In the genomic region with DNA sequence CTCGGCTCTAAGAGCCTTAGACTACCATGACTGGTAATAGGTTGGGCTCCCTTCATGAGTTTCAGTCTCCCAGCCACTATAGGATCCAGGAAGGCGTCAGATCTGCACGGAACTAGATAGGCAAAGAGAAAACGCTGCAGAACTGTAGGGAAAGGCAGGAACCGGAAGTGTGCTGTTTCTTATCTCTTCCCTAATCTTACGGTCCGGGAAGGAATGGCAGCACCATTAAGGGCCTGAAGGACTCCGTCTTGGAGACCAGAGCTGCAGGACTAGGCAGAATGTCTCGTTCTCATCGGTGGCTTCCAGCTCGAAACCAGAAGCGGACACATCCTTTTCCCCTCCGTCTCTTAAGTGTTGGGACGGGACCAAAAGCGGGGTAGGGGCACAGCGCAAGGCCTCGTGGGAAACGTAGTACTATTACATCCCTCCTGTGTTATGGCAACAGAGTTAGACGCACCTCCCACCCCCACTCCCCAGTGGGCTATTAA, we compare ENCODE assay signal across 8 mouse cellular contexts. TPM values are rescaled to one million over a fixed set of nuclear protein-coding genes. Genes with fewer than 3 reads are reported as not detected.
A peak's percentile ranks its signal among the peaks of the same experiment; 100 is the strongest.
DNase-seq lines count a peak whose midpoint lies in the region; ATAC-seq and TF ChIP-seq lines count a peak whose summit lies in the region.

No protein-coding gene starts in this region.

- peak; percentile 65; the same call in 1 of the 2 replicates for TF ChIP-seq POLR2A in testis, adult 2 months (IDR thresholded peaks at IDR 0.05; ENCODE audit: control insufficient read depth, low read depth, low read length)

- TF ChIP-seq CTCF in forebrain, postnatal 0 days (IDR thresholded peaks at IDR 0.05; ENCODE audit: low read depth), result no peak
- no peak for TF ChIP-seq CTCF in lung, embryonic 14.5 days (IDR thresholded peaks at IDR 0.05; ENCODE audit: low read depth)
- TF ChIP-seq CTCF in testis, adult 2 months (IDR thresholded peaks at IDR 0.05; ENCODE audit: control insufficient read depth, insufficient read depth, insufficient replicate concordance, low read depth, low read length), result no peak

- peak overlapping the region; percentile 84 to 89 for H3K4me3 ChIP-seq in ES-E14 (ENCODE audit: insufficient read depth in 1 of 2, low read depth in 1 of 2, low read length in 2 of 2, poor library complexity in 1 of 2, severe bottlenecking in 1 of 2)
- peak overlapping the region; percentile 44 for H3K4me3 ChIP-seq in forebrain, postnatal 0 days (ENCODE audit: low read depth, low read length)
- H3K4me3 ChIP-seq in lung, embryonic 14.5 days (ENCODE audit: low read depth, low read length), result peak overlapping the region; percentile 38
- H3K4me3 ChIP-seq in testis, adult 2 months (ENCODE audit: control insufficient read depth, low read depth, low read length), result peak overlapping the region; percentile 95

- H3K36me3 ChIP-seq in ES-E14 (ENCODE audit: control insufficient read depth, insufficient read depth, low read length, poor library complexity, severe bottlenecking), result peaks cover 19% of the 10 kb centered on the region
- peaks cover 36% of the 10 kb centered on the region for H3K36me3 ChIP-seq in forebrain, postnatal 0 days (ENCODE audit: insufficient read depth)
- H3K36me3 ChIP-seq in lung, embryonic 14.5 days (ENCODE audit: insufficient read depth), result peaks cover 40% of the 10 kb centered on the region
- no peaks in the 10 kb centered on the region for H3K36me3 ChIP-seq in testis, adult 2 months (ENCODE audit: control insufficient read depth, insufficient read depth, low read length)

- peak overlapping the region; percentile 89 for H3K9ac ChIP-seq in ES-E14 (ENCODE audit: insufficient read depth, low read depth, low read length, poor library complexity, severe bottlenecking)
- peak overlapping the region; percentile 62 for H3K9ac ChIP-seq in forebrain, postnatal 0 days
- H3K9ac ChIP-seq in lung, embryonic 14.5 days, result peak overlapping the region; percentile 58

- H3K9me3 ChIP-seq in ES-E14 (ENCODE audit: control insufficient read depth, insufficient read depth, low read depth, low read length), result no peaks in the 10 kb centered on the region
- H3K9me3 ChIP-seq in forebrain, postnatal 0 days (ENCODE audit: low read length), result no peaks in the 10 kb centered on the region
- H3K9me3 ChIP-seq in lung, embryonic 14.5 days (ENCODE audit: low read depth, low read length), result no peaks in the 10 kb centered on the region

- in situ Hi-C loops in ES-E14 (cut with MboI; ENCODE audit: low sequenced_read_pairs in 2 of 2, unreplicated experiment in 2 of 2), result no loop called here

- H3K27me3 ChIP-seq in forebrain, postnatal 0 days (ENCODE audit: insufficient read depth, low read length), result no peaks in the 10 kb centered on the region
- H3K27me3 ChIP-seq in lung, embryonic 14.5 days (ENCODE audit: insufficient read depth, low read length), result no peaks in the 10 kb centered on the region
- no peaks in the 10 kb centered on the region for H3K27me3 ChIP-seq in testis, adult 2 months (ENCODE audit: control insufficient read depth, insufficient read depth, low read length)

- peak; percentile 92 for ATAC-seq in forebrain, postnatal 0 days
- ATAC-seq in lung, embryonic 14.5 days (ENCODE audit: insufficient read depth), result peak; percentile 87
- ATAC-seq in neutrophil, adult 5-6 weeks (ENCODE audit: extremely low read depth, insufficient number of reproducible peaks, low FRiP score, poor library complexity, severe bottlenecking), result peak; percentile 25; the same call in 1 of the 2 replicates

- no peak for DNase-seq in ES-E14 (ENCODE audit: low read depth, low spot score)
- peak; percentile 68 to 70 for DNase-seq in cerebellum, adult 18-20 months
- peak; percentile 89 for DNase-seq in forebrain, postnatal 0 days
- peak; percentile 59 for DNase-seq in heart, postnatal 4 days
- peak; percentile 64 to 78 for DNase-seq in layer of hippocampus, adult 18-20 months (ENCODE audit: low spot score in 2 of 2)
- DNase-seq in lung, embryonic 14.5 days, result peak; percentile 82

- WGBS in forebrain, postnatal 0 days, result 11% methylated on average over 19 of the region's 19 CpGs
- 10% methylated on average over 19 of the region's 19 CpGs for WGBS in lung, embryonic 14.5 days

- H3K4me1 ChIP-seq in ES-E14 (ENCODE audit: control insufficient read depth in 2 of 2, insufficient read depth in 2 of 2, low read length in 2 of 2, poor library complexity in 1 of 2), result peaks cover 0 to 2% of the 10 kb centered on the region in 2 experiments; a peak in 1 of 4 replicates
- peaks cover 6% of the 10 kb centered on the region for H3K4me1 ChIP-seq in forebrain, postnatal 0 days (ENCODE audit: insufficient read depth)
- H3K4me1 ChIP-seq in lung, embryonic 14.5 days (ENCODE audit: insufficient read depth), result no peaks in the 10 kb centered on the region
- H3K4me1 ChIP-seq in testis, adult 2 months (ENCODE audit: control insufficient read depth, insufficient read depth, low read length), result peaks cover 4% of the 10 kb centered on the region

- peak overlapping the region; percentile 85 for H3K27ac ChIP-seq in ES-E14 (ENCODE audit: insufficient read depth, low read depth, low read length, poor library complexity, severe bottlenecking)
- peak overlapping the region; percentile 93 for H3K27ac ChIP-seq in forebrain, postnatal 0 days (ENCODE audit: low read depth, low read length)
- peak overlapping the region; percentile 89 for H3K27ac ChIP-seq in lung, embryonic 14.5 days (ENCODE audit: low read depth)
- peak overlapping the region; percentile 91 for H3K27ac ChIP-seq in testis, adult 2 months (ENCODE audit: control insufficient read depth, insufficient read depth, low read depth, low read length)

- peak overlapping the region; percentile 54 for H3K4me2 ChIP-seq in forebrain, postnatal 0 days (ENCODE audit: low read depth)
- H3K4me2 ChIP-seq in lung, embryonic 14.5 days, result peak overlapping the region; percentile 63

TF ChIP-seq in ES-E14, 5 proteins besides CTCF, POLR2A, EP300 and RAD21:
- TF ChIP-seq CHD2 (IDR thresholded peaks at IDR 0.05; ENCODE audit: low read depth, low read length) (no peak), HCFC1 (IDR thresholded peaks at IDR 0.05; ENCODE audit: borderline replicate concordance, insufficient read depth, low read length) (peak; percentile 87)

RNA-seq across cellular contexts. Expression of gene Rps5, which starts 11.9 kb away (rescaled TPM):
- 3,358 and 4,390 TPM in 2 replicates for total RNA-seq in ES-E14 (2012; rRNA removed)
- 1,758 and 2,185 TPM in 2 replicates for total RNA-seq in forebrain, postnatal 0 days (2014; rRNA removed)
- polyA plus RNA-seq in forebrain, postnatal 0 days (2015; fragmentation: Nextera tagmentation; extraction: Ambion mirVana), result 679 and 877 TPM in 2 replicates
- total RNA-seq in heart, postnatal 4 days (2021), result 100 to 1,000 TPM; 857 to 895 TPM
- total RNA-seq in layer of hippocampus, adult 18-20 months (2021), result 100 to 1,000 TPM; 427 to 466 TPM
- 1,356 and 1,409 TPM in 2 replicates for polyA plus RNA-seq in lung, embryonic 14.5 days (2014; fragmentation: Nextera tagmentation; extraction: Ambion mirVana)
- 425 and 483 TPM in 2 replicates for total RNA-seq in neutrophil, adult 5-6 weeks (2017)
- 512 and 591 TPM in 2 replicates for polyA plus RNA-seq in testis, adult 2 months (2012; rRNA removed)

RNA-seq across cellular contexts. Expression of gene Zscan22, which starts 12.6 kb away (rescaled TPM):
- total RNA-seq in ES-E14 (2012; rRNA removed), result 5.1 and 5.7 TPM in 2 replicates
- total RNA-seq in forebrain, postnatal 0 days (2014; rRNA removed), result 7.0 and 8.3 TPM in 2 replicates
- 2.8 and 3.5 TPM in 2 replicates for polyA plus RNA-seq in forebrain, postnatal 0 days (2015; fragmentation: Nextera tagmentation; extraction: Ambion mirVana)
- total RNA-seq in heart, postnatal 4 days (2021), result 1 to 10 TPM; 7.1 to 7.3 TPM
- total RNA-seq in layer of hippocampus, adult 18-20 months (2021), result 10 to 100 TPM; 15.9 to 17.4 TPM
- 22.2 and 23.4 TPM in 2 replicates for polyA plus RNA-seq in lung, embryonic 14.5 days (2014; fragmentation: Nextera tagmentation; extraction: Ambion mirVana)
- 3.6 and 5.9 TPM in 2 replicates for total RNA-seq in neutrophil, adult 5-6 weeks (2017)
- polyA plus RNA-seq in testis, adult 2 months (2012; rRNA removed), result 19.0 and 20.7 TPM in 2 replicates

RNA-seq across cellular contexts. Expression of gene Rnf225, which starts 17.0 kb away (rescaled TPM):
- 4.4 and 6.9 TPM in 2 replicates for total RNA-seq in ES-E14 (2012; rRNA removed)
- total RNA-seq in forebrain, postnatal 0 days (2014; rRNA removed), result 1.7 and 1.8 TPM in 2 replicates
- 0.36 and 0.75 TPM in 2 replicates for polyA plus RNA-seq in forebrain, postnatal 0 days (2015; fragmentation: Nextera tagmentation; extraction: Ambion mirVana)
- under 1 TPM; 0.38 to 0.67 TPM for total RNA-seq in heart, postnatal 4 days (2021)
- under 1 TPM; 0.71 to 0.97 TPM for total RNA-seq in layer of hippocampus, adult 18-20 months (2021)
- polyA plus RNA-seq in lung, embryonic 14.5 days (2014; fragmentation: Nextera tagmentation; extraction: Ambion mirVana), result 0.73 and 0.97 TPM in 2 replicates
- total RNA-seq in neutrophil, adult 5-6 weeks (2017), result 1.2 and 1.7 TPM in 2 replicates
- polyA plus RNA-seq in testis, adult 2 months (2012; rRNA removed), result 0.12 and 0.13 TPM in 2 replicates

RNA-seq across cellular contexts. Expression of gene Zfp128, which starts 29.2 kb away (rescaled TPM):
- total RNA-seq in ES-E14 (2012; rRNA removed), result 1.4 and 1.8 TPM in 2 replicates
- total RNA-seq in forebrain, postnatal 0 days (2014; rRNA removed), result 17.7 and 18.5 TPM in 2 replicates
- polyA plus RNA-seq in forebrain, postnatal 0 days (2015; fragmentation: Nextera tagmentation; extraction: Ambion mirVana), result 1.5 and 2.0 TPM in 2 replicates
- total RNA-seq in heart, postnatal 4 days (2021), result 1 to 10 TPM; 3.3 to 4.3 TPM
- 1 to 10 TPM; 7.1 to 7.3 TPM for total RNA-seq in layer of hippocampus, adult 18-20 months (2021)
- 4.3 and 4.7 TPM in 2 replicates for polyA plus RNA-seq in lung, embryonic 14.5 days (2014; fragmentation: Nextera tagmentation; extraction: Ambion mirVana)
- 2.9 and 4.8 TPM in 2 replicates for total RNA-seq in neutrophil, adult 5-6 weeks (2017)
- 3.4 and 3.5 TPM in 2 replicates for polyA plus RNA-seq in testis, adult 2 months (2012; rRNA removed)

RNA-seq across cellular contexts. Expression of gene Zfp324, which starts 55.4 kb away (rescaled TPM):
- 4.7 and 5.6 TPM in 2 replicates for total RNA-seq in ES-E14 (2012; rRNA removed)
- total RNA-seq in forebrain, postnatal 0 days (2014; rRNA removed), result 32.9 and 47.7 TPM in 2 replicates
- polyA plus RNA-seq in forebrain, postnatal 0 days (2015; fragmentation: Nextera tagmentation; extraction: Ambion mirVana), result 6.8 and 8.8 TPM in 2 replicates
- total RNA-seq in heart, postnatal 4 days (2021), result 1 to 10 TPM; 4.9 to 5.4 TPM
- total RNA-seq in layer of hippocampus, adult 18-20 months (2021), result 10 to 100 TPM; 10.1 to 12.7 TPM
- 9.6 and 11.1 TPM in 2 replicates for polyA plus RNA-seq in lung, embryonic 14.5 days (2014; fragmentation: Nextera tagmentation; extraction: Ambion mirVana)
- total RNA-seq in neutrophil, adult 5-6 weeks (2017), result 5.0 and 5.5 TPM in 2 replicates
- 0.60 and 0.75 TPM in 2 replicates for polyA plus RNA-seq in testis, adult 2 months (2012; rRNA removed)

Comparison
In these comparisons a context has a peak if more than half of its experiments do, and no peak if none do; other contexts are left out.
1. H3K4me3 ChIP-seq: peak in every context shown above with its lines; median percentile 95 in testis, adult 2 months; 86 in ES-E14; 44 in forebrain, postnatal 0 days; 38 in lung, embryonic 14.5 days.
2. ATAC-seq: peak in every context shown above with its lines; median percentile 92 in forebrain, postnatal 0 days; 87 in lung, embryonic 14.5 days; 25 in neutrophil, adult 5-6 weeks.